In genomic region chr3:58504676-58505075, GRCm38 (mm10) we compare ENCODE assay signal across 24 mouse cellular contexts.
"Had no signal": no experiment of that assay in that cellular context is flagged by ENCODE, and none has a peak within 500 bp of the region (broad histone marks: within the 10 kb centered on the region; RNA-seq: fewer than 3 reads in every experiment).

No protein-coding gene starts in this region.

- H3K4me3 ChIP-seq: embryonic facial prominence, embryonic 10.5 days; embryonic facial prominence, embryonic 12.5 days; embryonic facial prominence, embryonic 13.5 days; embryonic facial prominence, embryonic 15.5 days; erythroblast, embryonic 14.5 days; forebrain, embryonic 10.5 days; forebrain, embryonic 12.5 days; forebrain, embryonic 13.5 days; forebrain, embryonic 15.5 days; gastrocnemius, adult 2 months; heart, adult 2 months; heart, embryonic 10.5 days had no signal

- H3K36me3 ChIP-seq: embryonic facial prominence, embryonic 10.5 days; embryonic facial prominence, embryonic 12.5 days; embryonic facial prominence, embryonic 13.5 days; embryonic facial prominence, embryonic 15.5 days; forebrain, embryonic 10.5 days; forebrain, embryonic 12.5 days; forebrain, embryonic 15.5 days; heart, embryonic 10.5 days had no signal

- H3K9ac ChIP-seq: embryonic facial prominence, embryonic 12.5 days; embryonic facial prominence, embryonic 13.5 days; embryonic facial prominence, embryonic 15.5 days; forebrain, embryonic 12.5 days; forebrain, embryonic 13.5 days; forebrain, embryonic 15.5 days; forebrain, postnatal 0 days had no signal

- H3K27ac ChIP-seq: embryonic facial prominence, embryonic 10.5 days; embryonic facial prominence, embryonic 12.5 days; embryonic facial prominence, embryonic 13.5 days; embryonic facial prominence, embryonic 15.5 days; forebrain, embryonic 10.5 days; forebrain, embryonic 12.5 days; forebrain, embryonic 13.5 days; forebrain, embryonic 15.5 days; gastrocnemius, adult 2 months; heart, adult 2 months; heart, embryonic 10.5 days had no signal

- DNase-seq: cerebellum, adult 9-11 months; cerebellum, postnatal 10 days; cerebellum, postnatal 14 days; cerebellum, postnatal 25 days; cerebellum, postnatal 36 days; embryo, embryonic 11 days; forebrain, postnatal 0 days; gastrocnemius, adult 2 months; gastrocnemius, postnatal 10 days; gastrocnemius, postnatal 14 days; gastrocnemius, postnatal 25 days; gastrocnemius, postnatal 36 days; heart, adult 18-20 months; heart, adult 2 months had no signal

- H3K9me3 ChIP-seq: embryonic facial prominence, embryonic 10.5 days; embryonic facial prominence, embryonic 12.5 days; embryonic facial prominence, embryonic 13.5 days; embryonic facial prominence, embryonic 15.5 days; forebrain, embryonic 10.5 days; forebrain, embryonic 12.5 days; forebrain, embryonic 13.5 days; forebrain, embryonic 15.5 days; heart, embryonic 10.5 days had no signal

- H3K4me1 ChIP-seq: embryonic facial prominence, embryonic 10.5 days; embryonic facial prominence, embryonic 12.5 days; embryonic facial prominence, embryonic 13.5 days; embryonic facial prominence, embryonic 15.5 days; forebrain, embryonic 10.5 days; forebrain, embryonic 12.5 days; forebrain, embryonic 13.5 days; forebrain, embryonic 15.5 days; heart, embryonic 10.5 days had no signal
